Mouse (Mus musculus): Measurements from ENCODE around the gene Osbpl7. TPM values are rescaled to one million over a fixed set of nuclear protein-coding genes. Genes with fewer than 3 reads are reported as not detected.

Osbpl7 gene
- total and polyA plus RNA-seq, 3 experiments = 11.5 to 18.9 TPM; not detected in 1

DNA sequence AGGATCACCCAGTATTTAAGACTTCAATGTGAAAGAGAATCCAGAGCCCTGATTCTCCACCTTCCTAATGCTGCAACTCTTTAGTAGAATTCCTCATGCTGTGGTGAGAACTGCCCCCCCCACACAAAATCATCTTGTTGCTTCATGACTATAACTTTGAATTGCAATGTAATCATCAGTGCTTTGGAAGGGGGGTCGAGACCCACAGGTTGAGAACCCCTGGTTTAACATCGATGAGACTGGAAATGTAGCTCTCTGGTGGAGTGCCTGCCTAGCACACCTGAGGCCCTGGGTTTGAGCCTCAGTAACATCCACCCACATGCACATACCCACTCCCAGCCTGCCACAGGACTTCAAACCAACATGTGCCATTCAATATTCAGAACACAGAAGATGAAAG is 44.2 kb downstream of the Osbpl7 start:
- Histone ChIP-seq H3K79me2 (ENCODE audit: control insufficient read depth, insufficient read depth, low read length, poor library complexity) (no peaks in the 10 kb centered on the region), H3K4me3 (ENCODE audit: control insufficient read depth in 1 of 2, insufficient read depth in 1 of 2, low read depth in 2 of 2, low read length in 2 of 2) (no peak overlapping the region), H3K27ac (ENCODE audit: control insufficient read depth, low read depth, low read length) (no peak overlapping the region), H3K4me1 (ENCODE audit: control insufficient read depth in 1 of 2, insufficient read depth in 2 of 2, low read length in 2 of 2) (no peaks in the 10 kb centered on the region), H3K9ac (ENCODE audit: control insufficient read depth, low read depth, low read length, poor library complexity, severe bottlenecking) (no peak overlapping the region), H3K9me3 (replicated peaks; ENCODE audit: insufficient read depth, low read length) (no peaks in the 10 kb centered on the region), H3K27me3 (ENCODE audit: control insufficient read depth in 1 of 2, insufficient read depth in 2 of 2, low read length in 2 of 2) (peaks cover 16 to 29% of the 10 kb centered on the region in 2 experiments), H3K36me3 (ENCODE audit: control insufficient read depth in 1 of 2, insufficient read depth in 2 of 2, low read length in 2 of 2) (no peaks in the 10 kb centered on the region)
- DNase-seq (ENCODE audit: low read depth, low spot score) = no peak
- TF ChIP-seq USF2 (IDR thresholded peaks at IDR 0.05; ENCODE audit: borderline replicate concordance in 1 of 2, insufficient read depth in 1 of 2, low read depth in 1 of 2, low read length in 2 of 2) (no peak), BHLHE40 (IDR thresholded peaks at IDR 0.05; ENCODE audit: borderline replicate concordance, low read depth, low read length) (no peak), KAT2A (conservative IDR thresholded peaks at IDR 0.05; ENCODE audit: low read depth, low read length) (no peak)

GRCm38 (mm10) chr11:97098791-97099190 is 48.4 kb downstream of the Osbpl7 start:
- Histone ChIP-seq H3K9me3 (replicated peaks; ENCODE audit: insufficient read depth, low read length) (no peaks in the 10 kb centered on the region), H3K4me3 (ENCODE audit: control insufficient read depth in 1 of 2, insufficient read depth in 1 of 2, low read depth in 2 of 2, low read length in 2 of 2) (no peak overlapping the region), H3K4me1 (ENCODE audit: control insufficient read depth in 1 of 2, insufficient read depth in 2 of 2, low read length in 2 of 2) (peaks cover 2 to 12% of the 10 kb centered on the region in 2 experiments; a peak in 3 of 4 replicates), H3K27me3 (ENCODE audit: control insufficient read depth in 1 of 2, insufficient read depth in 2 of 2, low read length in 2 of 2) (peaks cover 12 to 16% of the 10 kb centered on the region in 2 experiments), H3K27ac (ENCODE audit: control insufficient read depth, low read depth, low read length) (no peak overlapping the region), H3K9ac (ENCODE audit: control insufficient read depth, low read depth, low read length, poor library complexity, severe bottlenecking) (no peak overlapping the region), H3K79me2 (ENCODE audit: control insufficient read depth, insufficient read depth, low read length, poor library complexity) (no peaks in the 10 kb centered on the region), H3K36me3 (ENCODE audit: control insufficient read depth in 1 of 2, insufficient read depth in 2 of 2, low read length in 2 of 2) (peaks cover 0 to 7% of the 10 kb centered on the region in 2 experiments; a peak in 2 of 4 replicates)
- TF ChIP-seq MAFK (IDR thresholded peaks at IDR 0.05; ENCODE audit: borderline replicate concordance, low read depth, low read length) = no peak
- no peak for TF ChIP-seq RAD21 (IDR thresholded peaks at IDR 0.05; ENCODE audit: low read depth, low read length)
- TF ChIP-seq GATA1 (IDR thresholded peaks at IDR 0.05; ENCODE audit: low read depth, low read length) = no peak
- no peak for TF ChIP-seq ELF1 (IDR thresholded peaks at IDR 0.05; ENCODE audit: low read depth, low read length)
- no peak for TF ChIP-seq NELFE (IDR thresholded peaks at IDR 0.05; ENCODE audit: low read depth, low read length)
- TF ChIP-seq CTCF (IDR thresholded peaks at IDR 0.05 in 2 of 3, conservative IDR thresholded peaks at IDR 0.05 in 1 of 3; ENCODE audit: control insufficient read depth in 1 of 3, insufficient read depth in 1 of 3, low read depth in 2 of 3, low read length in 3 of 3, poor library complexity in 1 of 3, severe bottlenecking in 1 of 3) = no peak
- no peak for TF ChIP-seq KAT2A (conservative IDR thresholded peaks at IDR 0.05; ENCODE audit: low read depth, low read length)
- TF ChIP-seq MYC (IDR thresholded peaks at IDR 0.05; ENCODE audit: low read depth, low read length) = no peak
- no peak for TF ChIP-seq HCFC1 (IDR thresholded peaks at IDR 0.05; ENCODE audit: low read depth, low read length)
- no peak for TF ChIP-seq MYB (IDR thresholded peaks at IDR 0.05; ENCODE audit: low read depth, low read length)
- no peak for TF ChIP-seq POLR2AphosphoS2 (IDR thresholded peaks at IDR 0.05; ENCODE audit: low read length)
- no peak for TF ChIP-seq SIN3A (IDR thresholded peaks at IDR 0.05; ENCODE audit: low read length)
- TF ChIP-seq ZKSCAN1 (IDR thresholded peaks at IDR 0.05; ENCODE audit: low read depth, low read length) = no peak
- TF ChIP-seq NRF1 (IDR thresholded peaks at IDR 0.05; ENCODE audit: insufficient read depth, low read depth, low read length, poor library complexity, severe bottlenecking) = no peak
- no peak for TF ChIP-seq TCF12 (IDR thresholded peaks at IDR 0.05; ENCODE audit: low read depth, low read length)
- TF ChIP-seq POLR2A (IDR thresholded peaks at IDR 0.05; ENCODE audit: control insufficient read depth in 1 of 2, insufficient read depth in 1 of 2, low read depth in 1 of 2, low read length in 2 of 2, poor library complexity in 1 of 2) = no peak
- TF ChIP-seq RCOR1 (IDR thresholded peaks at IDR 0.05; ENCODE audit: low read depth, low read length) = no peak
- no peak for TF ChIP-seq USF2 (IDR thresholded peaks at IDR 0.05; ENCODE audit: borderline replicate concordance in 1 of 2, insufficient read depth in 1 of 2, low read depth in 1 of 2, low read length in 2 of 2)
- TF ChIP-seq TBP (IDR thresholded peaks at IDR 0.05; ENCODE audit: low read depth, low read length) = no peak
- no peak for TF ChIP-seq E2F4 (IDR thresholded peaks at IDR 0.05; ENCODE audit: borderline replicate concordance, low read depth, low read length)
- DNase-seq (ENCODE audit: low read depth, low spot score) = no peak

All from MEL (cell line).